In the genomic region with DNA sequence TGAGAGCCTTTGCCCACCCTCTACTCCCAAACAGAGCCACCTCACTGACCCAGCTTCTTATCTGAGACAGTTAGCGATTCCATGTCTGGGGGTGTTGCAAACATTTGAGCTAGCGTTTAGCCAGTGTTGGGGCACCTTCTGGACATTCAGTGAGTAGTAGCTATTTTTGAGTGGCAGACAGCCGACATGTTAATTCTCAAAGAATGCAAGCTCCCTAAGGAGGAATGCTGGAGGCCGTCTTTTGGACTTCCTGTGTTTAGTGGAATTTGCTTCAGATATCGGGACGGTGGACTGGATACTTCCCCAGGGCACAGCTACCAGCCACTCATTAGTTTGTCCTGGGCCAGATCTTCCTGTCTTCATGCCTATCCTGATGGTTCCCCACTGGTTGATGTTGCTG, we compare ENCODE assay signal across 16 mouse cellular contexts. TPM values are rescaled to one million over a fixed set of nuclear protein-coding genes. Genes with fewer than 3 reads are reported as not detected.
DNase-seq lines count a peak whose midpoint lies in the region; ATAC-seq and TF ChIP-seq lines count a peak whose summit lies in the region.
"Had no signal": no experiment of that assay in that cellular context is flagged by ENCODE, and none has a peak within 500 bp of the region (broad histone marks: within the 10 kb centered on the region; RNA-seq: fewer than 3 reads in every experiment).

No protein-coding gene starts in this region.

- no peak for ATAC-seq in kidney, postnatal 0 days (replicated peaks; ENCODE audit: low FRiP score, low read depth)
- ATAC-seq in heart, embryonic 15.5 days (replicated peaks; ENCODE audit: insufficient number of reproducible peaks, insufficient read depth, low FRiP score, low read depth): no peak
- no peak for ATAC-seq in megakaryocyte-erythroid progenitor cell, adult 5-6 weeks (replicated peaks; ENCODE audit: low FRiP score, low TSS enrichment, poor library complexity, severe bottlenecking)
- ATAC-seq: forebrain, embryonic 16.5 days; midbrain, embryonic 15.5 days had no signal

- H3K9me3 ChIP-seq in kidney, postnatal 0 days (replicated peaks; ENCODE audit: low read length): no peaks in the 10 kb centered on the region
- no peaks in the 10 kb centered on the region for H3K9me3 ChIP-seq in heart, embryonic 15.5 days (replicated peaks)
- H3K9me3 ChIP-seq: midbrain, embryonic 15.5 days; neural tube, embryonic 13.5 days had no signal

- no peak overlapping the region for H3K4me2 ChIP-seq in kidney, postnatal 0 days (ENCODE audit: low read length)
- H3K4me2 ChIP-seq in heart, embryonic 15.5 days: no peak overlapping the region
- H3K4me2 ChIP-seq: midbrain, embryonic 15.5 days; neural tube, embryonic 13.5 days had no signal

- TF ChIP-seq CTCF in kidney, postnatal 0 days (IDR thresholded peaks at IDR 0.05; ENCODE audit: low read depth): no peak

- peaks cover 28% of the 10 kb centered on the region; the same call in 1 of the 2 replicates for H3K4me1 ChIP-seq in kidney, postnatal 0 days (replicated peaks; ENCODE audit: insufficient read depth, low read length)
- H3K4me1 ChIP-seq in heart, embryonic 15.5 days (replicated peaks): peaks cover 54% of the 10 kb centered on the region

- H3K27ac ChIP-seq in kidney, postnatal 0 days: peak overlapping the region; percentile 25; the same call in 1 of the 2 replicates
- H3K27ac ChIP-seq in heart, embryonic 15.5 days: peak overlapping the region; percentile 66
- H3K27ac ChIP-seq: layer of hippocampus, adult 2 months; midbrain, embryonic 15.5 days; neural tube, embryonic 13.5 days had no signal

- no peak overlapping the region for H3K4me3 ChIP-seq in kidney, postnatal 0 days (replicated peaks; ENCODE audit: low read depth, low read length)
- no peak overlapping the region for H3K4me3 ChIP-seq in heart, embryonic 15.5 days
- H3K4me3 ChIP-seq: layer of hippocampus, adult 2 months; midbrain, embryonic 15.5 days; neural tube, embryonic 13.5 days had no signal

- 37% methylated on average over 6 of the region's 6 CpGs for WGBS in kidney, postnatal 0 days
- WGBS in heart, embryonic 15.5 days: 16% methylated on average over 6 of the region's 6 CpGs

- H3K9ac ChIP-seq in kidney, postnatal 0 days (ENCODE audit: low read depth, low read length): no peak overlapping the region
- H3K9ac ChIP-seq in heart, embryonic 15.5 days: no peak overlapping the region
- H3K9ac ChIP-seq: midbrain, embryonic 15.5 days; neural tube, embryonic 13.5 days had no signal

- H3K27me3 ChIP-seq in kidney, postnatal 0 days (ENCODE audit: insufficient read depth, low read length): no peaks in the 10 kb centered on the region
- H3K27me3 ChIP-seq in heart, embryonic 15.5 days: no peaks in the 10 kb centered on the region
- H3K27me3 ChIP-seq: midbrain, embryonic 15.5 days; neural tube, embryonic 13.5 days had no signal

- no peaks in the 10 kb centered on the region for H3K36me3 ChIP-seq in kidney, postnatal 0 days (ENCODE audit: insufficient read depth, low read length)
- no peaks in the 10 kb centered on the region for H3K36me3 ChIP-seq in heart, embryonic 15.5 days
- H3K36me3 ChIP-seq: midbrain, embryonic 15.5 days; neural tube, embryonic 13.5 days had no signal

- DNase-seq in kidney, postnatal 0 days (ENCODE audit: low spot score): peak; percentile 33
- DNase-seq in kidney, adult 18-20 months: no peak
- peak; percentile 92 for DNase-seq in 3T3-L1 (ENCODE audit: low read depth, low spot score)
- DNase-seq in adipocyte (ENCODE audit: low spot score): peak; percentile 47
- DNase-seq in MN1 (ENCODE audit: low spot score): no peak
- DNase-seq in ovary, adult 18-20 months (ENCODE audit: low spot score): no peak
- DNase-seq: adrenal gland, adult 8-10 months; retina, postnatal 1 day; spleen, adult 18-20 months had no signal

RNA-seq across cellular contexts. Expression of a gene that starts 6.5 kb away (rescaled TPM):
- 0.05 and 0.13 TPM in 2 replicates for polyA plus RNA-seq in kidney, postnatal 0 days (2015; fragmentation: Nextera tagmentation; extraction: Ambion mirVana)
- polyA plus RNA-seq in heart, embryonic 15.5 days (2015; fragmentation: Nextera tagmentation; extraction: Ambion mirVana): 1.3 and 1.4 TPM in 2 replicates
- 0.72 TPM in 1 of 2 replicates, not detected in the other for total RNA-seq in megakaryocyte-erythroid progenitor cell, adult 5-6 weeks (2014; fragmentation: Nextera tagmentation)
- 0.94 TPM in 1 of 2 replicates, not detected in the other for total RNA-seq in megakaryocyte-erythroid progenitor cell, adult 5-6 weeks (2017)

RNA-seq across cellular contexts. Expression of a gene that starts 32.7 kb away (rescaled TPM):
- 160 and 172 TPM in 2 replicates for polyA plus RNA-seq in kidney, postnatal 0 days (2015; fragmentation: Nextera tagmentation; extraction: Ambion mirVana)
- 120 and 132 TPM in 2 replicates for polyA plus RNA-seq in heart, embryonic 15.5 days (2015; fragmentation: Nextera tagmentation; extraction: Ambion mirVana)
- 52.2 and 78.7 TPM in 2 replicates for total RNA-seq in megakaryocyte-erythroid progenitor cell, adult 5-6 weeks (2014; fragmentation: Nextera tagmentation)
- total RNA-seq in megakaryocyte-erythroid progenitor cell, adult 5-6 weeks (2017): 46.5 and 50.2 TPM in 2 replicates

RNA-seq across cellular contexts. Expression of a gene that starts 37.4 kb away (rescaled TPM):
- polyA plus RNA-seq in kidney, postnatal 0 days (2015; fragmentation: Nextera tagmentation; extraction: Ambion mirVana): 7.9 and 9.2 TPM in 2 replicates
- 6.5 and 9.4 TPM in 2 replicates for polyA plus RNA-seq in heart, embryonic 15.5 days (2015; fragmentation: Nextera tagmentation; extraction: Ambion mirVana)
- 23.7 and 28.2 TPM in 2 replicates for total RNA-seq in megakaryocyte-erythroid progenitor cell, adult 5-6 weeks (2014; fragmentation: Nextera tagmentation)
- total RNA-seq in megakaryocyte-erythroid progenitor cell, adult 5-6 weeks (2017): 20.8 and 29.0 TPM in 2 replicates

RNA-seq across cellular contexts. Expression of a gene that starts 52.4 kb away (rescaled TPM):
- 0.21 and 0.42 TPM in 2 replicates for polyA plus RNA-seq in kidney, postnatal 0 days (2015; fragmentation: Nextera tagmentation; extraction: Ambion mirVana)
- polyA plus RNA-seq in heart, embryonic 15.5 days (2015; fragmentation: Nextera tagmentation; extraction: Ambion mirVana): 0.10 TPM in 1 of 2 replicates, not detected in the other
- not detected in 2 replicates for total RNA-seq in megakaryocyte-erythroid progenitor cell, adult 5-6 weeks (2014; fragmentation: Nextera tagmentation)
- total RNA-seq in megakaryocyte-erythroid progenitor cell, adult 5-6 weeks (2017): 0.27 and 0.47 TPM in 2 replicates
- polyA plus RNA-seq: gonadal fat pad, adult 2 months had no signal

Comparison
In these comparisons a context has a peak if more than half of its experiments do, and no peak if none do; other contexts are left out.
1. DNase-seq: peak in kidney, postnatal 0 days (single experiment), 3T3-L1 (single experiment) and adipocyte (single experiment); none in kidney, adult 18-20 months (single experiment), MN1 (single experiment) and ovary, adult 18-20 months (single experiment).